Mouse (Mus musculus): Measurements from ENCODE around the gene Sec24d. TPM values are rescaled to one million over a fixed set of nuclear protein-coding genes. Genes with fewer than 3 reads are reported as not detected.

The Sec24d gene
- total and polyA plus RNA-seq, 2 experiments = 46.4 to 89.7 TPM

DNA sequence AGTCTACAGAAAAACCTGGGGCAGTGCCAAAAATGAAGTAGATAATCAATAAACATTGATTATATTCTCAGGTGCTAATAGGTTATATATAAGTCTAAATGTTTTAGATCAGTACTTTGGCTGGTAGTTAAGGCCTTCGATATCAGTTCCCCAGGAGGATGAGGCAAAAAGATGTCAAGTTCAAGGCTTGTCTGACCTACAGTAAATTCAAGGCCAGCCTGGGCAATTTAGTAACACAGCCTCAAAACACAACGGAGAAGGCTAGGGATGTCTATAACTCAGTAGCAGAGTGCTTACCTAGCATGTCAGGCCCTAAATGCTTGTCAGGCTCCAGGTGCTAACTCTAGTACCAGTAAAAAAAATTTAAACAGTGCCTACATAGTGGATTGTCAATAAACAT lies 34.3 kb downstream of the Sec24d start:
- 87% methylated on average over 2 of the region's 2 CpGs for WGBS

DNA sequence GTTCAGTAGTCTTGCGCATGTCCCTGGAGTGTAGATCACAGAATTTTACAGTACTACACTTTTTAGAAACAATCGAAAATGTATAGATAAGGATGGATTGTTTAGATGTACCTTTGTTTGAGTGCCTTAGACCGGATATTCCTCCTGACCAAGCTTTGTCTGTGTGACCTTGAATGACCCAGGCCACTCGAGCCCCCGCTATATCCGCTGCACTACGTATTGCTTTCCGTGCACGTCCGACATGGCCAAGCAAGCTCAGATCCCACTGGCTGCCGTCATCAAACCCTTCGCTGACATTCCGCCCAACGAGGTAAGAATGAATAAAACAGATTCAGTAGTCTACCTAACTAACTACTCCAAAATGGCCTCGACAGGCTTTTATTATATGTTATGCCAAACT lies 38.4 kb downstream of the Sec24d start:
- no peak for TF ChIP-seq CTCF (IDR thresholded peaks at IDR 0.05; ENCODE audit: low read depth, low read length)
- TF ChIP-seq POLR2A (IDR thresholded peaks at IDR 0.05; ENCODE audit: extremely low read depth, insufficient read depth, low read length) = no peak
- DNase-seq (ENCODE audit: extremely low read depth, low read depth, low spot score) = no peak
- Histone ChIP-seq H3K36me3 (ENCODE audit: control insufficient read depth, insufficient read depth, low read length) (peaks cover 68% of the 10 kb centered on the region), H3K4me3 (ENCODE audit: insufficient read depth, low read depth, low read length) (no peak overlapping the region), H3K27me3 (ENCODE audit: control insufficient read depth, insufficient read depth, low read length) (no peaks in the 10 kb centered on the region), H3K79me2 (ENCODE audit: control insufficient read depth, insufficient read depth, low read length) (peaks cover 4% of the 10 kb centered on the region; the same call in 1 of the 2 replicates), H3K9ac (ENCODE audit: low read depth, low read length) (no peak overlapping the region), H3K27ac (replicated peaks; ENCODE audit: insufficient read depth, low read depth, low read length) (no peak overlapping the region), H3K4me1 (ENCODE audit: control insufficient read depth, insufficient read depth, low read length) (no peaks in the 10 kb centered on the region)
- 95% methylated on average over 15 of the region's 15 CpGs for WGBS

More for the DNA sequence above, 34.3 kb downstream of the Sec24d start:
- H3K36me3 ChIP-seq (ENCODE audit: control insufficient read depth, insufficient read depth, low read length) = peaks cover 68% of the 10 kb centered on the region
- no peak for TF ChIP-seq POLR2A (IDR thresholded peaks at IDR 0.05; ENCODE audit: extremely low read depth, insufficient read depth, low read length)
- TF ChIP-seq CTCF (IDR thresholded peaks at IDR 0.05; ENCODE audit: low read depth, low read length) = no peak
- H3K9ac ChIP-seq (ENCODE audit: low read depth, low read length) = no peak overlapping the region
- DNase-seq (ENCODE audit: extremely low read depth, low read depth, low spot score) = no peak
- no peaks in the 10 kb centered on the region for H3K27me3 ChIP-seq (ENCODE audit: control insufficient read depth, insufficient read depth, low read length)
- no peak overlapping the region for H3K27ac ChIP-seq (replicated peaks; ENCODE audit: insufficient read depth, low read depth, low read length)
- H3K4me1 ChIP-seq (ENCODE audit: control insufficient read depth, insufficient read depth, low read length) = no peaks in the 10 kb centered on the region
- H3K4me3 ChIP-seq (ENCODE audit: insufficient read depth, low read depth, low read length) = no peak overlapping the region
- H3K79me2 ChIP-seq (ENCODE audit: control insufficient read depth, insufficient read depth, low read length) = peaks cover 4% of the 10 kb centered on the region; the same call in 1 of the 2 replicates

DNA sequence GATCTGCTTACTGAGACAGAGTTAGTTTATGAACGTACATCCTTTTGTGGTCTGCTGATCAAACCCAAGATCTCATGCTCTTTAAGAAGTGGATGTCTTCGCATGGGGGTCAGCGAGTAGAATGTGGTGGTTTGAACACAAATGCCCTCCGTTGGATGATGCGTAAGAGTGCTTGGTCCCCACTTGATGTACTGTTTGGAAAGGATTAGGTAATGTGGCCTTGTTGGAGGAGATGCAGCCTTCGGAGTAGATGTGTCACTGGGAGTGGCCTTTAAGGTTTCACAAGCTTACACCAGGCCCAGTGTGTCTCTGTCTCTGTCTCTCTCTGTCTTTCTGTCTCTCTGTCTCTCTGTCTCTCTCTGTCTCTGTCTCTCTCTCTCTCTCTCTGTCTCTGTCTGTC lies 40.2 kb downstream of the Sec24d start:
- no peak overlapping the region for H3K27ac ChIP-seq (replicated peaks; ENCODE audit: insufficient read depth, low read depth, low read length)
- TF ChIP-seq CTCF (IDR thresholded peaks at IDR 0.05; ENCODE audit: low read depth, low read length) (no peak), POLR2A (IDR thresholded peaks at IDR 0.05; ENCODE audit: extremely low read depth, insufficient read depth, low read length) (no peak)
- no peaks in the 10 kb centered on the region; the same call in 1 of the 2 replicates for H3K79me2 ChIP-seq (ENCODE audit: control insufficient read depth, insufficient read depth, low read length)
- DNase-seq (ENCODE audit: extremely low read depth, low read depth, low spot score) = no peak
- no peak overlapping the region for H3K4me3 ChIP-seq (ENCODE audit: insufficient read depth, low read depth, low read length)
- H3K9ac ChIP-seq (ENCODE audit: low read depth, low read length) = no peak overlapping the region
- 84% methylated on average over 6 of the region's 6 CpGs for WGBS
- H3K4me1 ChIP-seq (ENCODE audit: control insufficient read depth, insufficient read depth, low read length) = no peaks in the 10 kb centered on the region
- H3K27me3 ChIP-seq (ENCODE audit: control insufficient read depth, insufficient read depth, low read length) = no peaks in the 10 kb centered on the region
- H3K36me3 ChIP-seq (ENCODE audit: control insufficient read depth, insufficient read depth, low read length) = peaks cover 66% of the 10 kb centered on the region

DNA sequence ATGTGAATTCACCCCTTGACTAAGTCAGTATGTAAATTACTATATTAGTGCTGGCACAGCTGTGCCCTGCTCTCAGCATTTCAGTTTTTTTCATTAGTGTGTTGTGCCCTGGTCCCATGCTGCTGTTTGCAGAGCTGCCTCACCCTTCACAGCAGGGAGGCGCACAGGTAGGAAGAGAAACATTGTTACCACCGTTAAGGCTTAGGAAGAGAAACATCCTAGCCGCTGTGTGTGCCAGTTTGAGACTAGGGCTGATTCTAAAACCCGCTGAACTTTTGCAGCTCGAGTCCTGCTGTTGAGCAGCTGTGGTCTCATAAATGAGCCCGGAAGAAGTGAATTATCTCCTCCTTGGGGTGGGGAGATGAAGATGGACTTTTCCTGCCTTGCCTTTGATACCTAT lies 41.9 kb downstream of the Sec24d start:
- Histone ChIP-seq H3K4me3 (ENCODE audit: insufficient read depth, low read depth, low read length) (no peak overlapping the region), H3K27ac (replicated peaks; ENCODE audit: insufficient read depth, low read depth, low read length) (no peak overlapping the region), H3K79me2 (ENCODE audit: control insufficient read depth, insufficient read depth, low read length) (no peaks in the 10 kb centered on the region; the same call in 1 of the 2 replicates), H3K36me3 (ENCODE audit: control insufficient read depth, insufficient read depth, low read length) (peaks cover 62% of the 10 kb centered on the region), H3K9ac (ENCODE audit: low read depth, low read length) (no peak overlapping the region), H3K27me3 (ENCODE audit: control insufficient read depth, insufficient read depth, low read length) (no peaks in the 10 kb centered on the region), H3K4me1 (ENCODE audit: control insufficient read depth, insufficient read depth, low read length) (no peaks in the 10 kb centered on the region)
- TF ChIP-seq CTCF (IDR thresholded peaks at IDR 0.05; ENCODE audit: low read depth, low read length) (no peak), POLR2A (IDR thresholded peaks at IDR 0.05; ENCODE audit: extremely low read depth, insufficient read depth, low read length) (no peak)
- 84% methylated on average over 6 of the region's 6 CpGs for WGBS
- no peak for DNase-seq (ENCODE audit: extremely low read depth, low read depth, low spot score)

DNA sequence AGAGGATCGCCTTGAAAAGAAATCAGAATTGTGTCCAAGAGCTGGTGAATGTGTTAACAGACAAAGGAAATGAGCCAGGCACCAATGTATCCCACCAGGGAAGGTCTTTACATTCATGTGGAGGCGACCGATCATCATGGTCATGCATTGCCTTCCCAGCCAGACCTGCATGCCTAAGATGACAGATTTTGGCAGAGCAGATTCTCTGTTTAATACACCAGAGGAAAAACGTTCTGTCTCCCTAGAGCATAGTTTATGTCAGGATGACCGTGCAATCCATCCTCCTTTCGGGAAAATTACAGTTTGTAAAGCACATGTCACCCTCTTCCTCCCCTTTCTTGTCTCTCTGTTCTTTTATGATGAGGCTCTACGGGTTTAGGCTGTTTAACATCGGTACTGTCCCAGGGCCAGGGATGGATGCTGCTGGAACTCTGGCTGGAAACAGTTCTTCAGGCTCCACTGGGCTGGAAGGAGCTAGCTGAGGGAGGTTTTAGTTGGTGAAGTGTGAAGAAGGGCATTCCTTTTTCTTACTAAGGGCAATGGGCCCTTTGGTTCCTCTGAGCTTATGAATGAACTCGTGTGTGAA lies 45.3 kb downstream of the Sec24d start:
- 89% methylated on average over 9 of the region's 9 CpGs for WGBS
- TF ChIP-seq CTCF (IDR thresholded peaks at IDR 0.05; ENCODE audit: low read depth, low read length) (no peak), POLR2A (IDR thresholded peaks at IDR 0.05; ENCODE audit: extremely low read depth, insufficient read depth, low read length) (no peak)
- Histone ChIP-seq H3K4me1 (ENCODE audit: control insufficient read depth, insufficient read depth, low read length) (no peaks in the 10 kb centered on the region), H3K79me2 (ENCODE audit: control insufficient read depth, insufficient read depth, low read length) (no peaks in the 10 kb centered on the region; the same call in 1 of the 2 replicates), H3K36me3 (ENCODE audit: control insufficient read depth, insufficient read depth, low read length) (peaks cover 48% of the 10 kb centered on the region), H3K27me3 (ENCODE audit: control insufficient read depth, insufficient read depth, low read length) (no peaks in the 10 kb centered on the region), H3K9ac (ENCODE audit: low read depth, low read length) (no peak overlapping the region), H3K4me3 (ENCODE audit: insufficient read depth, low read depth, low read length) (no peak overlapping the region), H3K27ac (replicated peaks; ENCODE audit: insufficient read depth, low read depth, low read length) (no peak overlapping the region)
- no peak for DNase-seq (ENCODE audit: extremely low read depth, low read depth, low spot score)

DNA sequence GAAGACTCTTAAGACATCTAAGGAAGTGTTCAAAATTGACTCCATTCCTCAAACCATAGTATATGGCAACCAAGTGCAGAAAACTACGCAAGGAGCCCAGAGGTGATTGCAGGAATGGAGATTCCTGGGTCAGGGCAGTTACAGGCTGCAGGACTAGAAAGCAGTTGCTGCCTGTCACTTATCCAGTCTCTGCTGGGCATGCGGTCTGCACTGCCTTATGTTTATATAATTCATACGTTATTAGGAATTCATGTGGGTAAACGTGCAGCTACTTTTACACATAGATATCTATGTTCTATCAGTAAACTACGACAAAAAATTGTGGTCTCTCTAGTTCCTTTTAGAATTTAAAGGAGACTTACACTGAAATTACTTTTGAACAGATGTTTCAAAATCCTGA lies 46.2 kb downstream of the Sec24d start:
- Histone ChIP-seq H3K27ac (replicated peaks; ENCODE audit: insufficient read depth, low read depth, low read length) (no peak overlapping the region), H3K36me3 (ENCODE audit: control insufficient read depth, insufficient read depth, low read length) (peaks cover 42% of the 10 kb centered on the region), H3K9ac (ENCODE audit: low read depth, low read length) (no peak overlapping the region), H3K4me1 (ENCODE audit: control insufficient read depth, insufficient read depth, low read length) (no peaks in the 10 kb centered on the region), H3K4me3 (ENCODE audit: insufficient read depth, low read depth, low read length) (no peak overlapping the region), H3K27me3 (ENCODE audit: control insufficient read depth, insufficient read depth, low read length) (no peaks in the 10 kb centered on the region), H3K79me2 (ENCODE audit: control insufficient read depth, insufficient read depth, low read length) (no peaks in the 10 kb centered on the region; the same call in 1 of the 2 replicates)
- no peak for DNase-seq (ENCODE audit: extremely low read depth, low read depth, low spot score)
- TF ChIP-seq POLR2A (IDR thresholded peaks at IDR 0.05; ENCODE audit: extremely low read depth, insufficient read depth, low read length) (no peak), CTCF (IDR thresholded peaks at IDR 0.05; ENCODE audit: low read depth, low read length) (no peak)
- WGBS = 82% methylated on average over 5 of the region's 5 CpGs

Measured in liver, adult 2 months (tissue).